Mouse (Mus musculus) MEL (cell line): Measurements from ENCODE around the gene Gpx3.

Experiments used
- CTCF ChIP-seq, 3 experiments: IDR thresholded peaks in 2 of 3; conservative IDR thresholded peaks in 1 of 3; 2 replicates each; pipeline ENCODE4 v1.5.1; 2011 to 2012; ENCODE audit warnings: low read length in 3 of 3, low read depth in 2 of 3, mild to moderate bottlenecking in 2 of 3, improper control_type of control experiment in 1 of 3, inconsistent platforms in 1 of 3, mixed read lengths in 1 of 3, moderate library complexity in 1 of 3; ENCODE audit not compliant: control insufficient read depth in 1 of 3, insufficient read depth in 1 of 3, poor library complexity in 1 of 3, severe bottlenecking in 1 of 3
- ETS1 ChIP-seq: IDR thresholded peaks from 2 replicates; pipeline ENCODE4 v1.6.1; 2012; ENCODE audit warnings: low read depth, mild to moderate bottlenecking, inconsistent platforms, low read length, improper control_type of control experiment, moderate library complexity
- MYC ChIP-seq: IDR thresholded peaks from 2 replicates; pipeline ENCODE4 v1.6.1; 2011; ENCODE audit warnings: low read depth, mild to moderate bottlenecking, low read length, improper control_type of control experiment, moderate library complexity
- RCOR1 ChIP-seq: IDR thresholded peaks from 2 replicates; pipeline ENCODE4 v1.6.1; 2012; ENCODE audit warnings: low read depth, mild to moderate bottlenecking, inconsistent platforms, low read length, improper control_type of control experiment
- TAL1 ChIP-seq: IDR thresholded peaks from 2 replicates; pipeline ENCODE4 v1.6.1; 2012; ENCODE audit warnings: mild to moderate bottlenecking, inconsistent platforms, low read length, moderate library complexity, mixed read lengths

- TF ChIP-seq RCOR1 (no peak), MYC (0 out of 2 replicates have a peak, but pooled peaks have one; percentile 46), CTCF (IDR thresholded peaks at IDR 0.05 in 2 of 3, conservative IDR thresholded peaks at IDR 0.05 in 1 of 3; ENCODE audit: control insufficient read depth in 1 of 3, insufficient read depth in 1 of 3, low read depth in 2 of 3, low read length in 3 of 3, poor library complexity in 1 of 3, severe bottlenecking in 1 of 3) (peak; percentile 91 to 95 (median 95)), ETS1 (no peak), TAL1 (no peak)
Measured at GRCm38 (mm10) chr11:54927346-54928140, 25.3 kb downstream of the Gpx3 start.
